Mouse (Mus musculus): ENCODE data around the gene Lgmn.

GRCm38 (mm10) chr12:102480481-102480880 lies 40.9 kb upstream of the Lgmn start:
- TF ChIP-seq EP300 (IDR thresholded peaks at IDR 0.05; ENCODE audit: low read depth) (no peak), CTCF (IDR thresholded peaks at IDR 0.05; ENCODE audit: low read depth) (no peak)

All from liver, embryonic 14.5 days (tissue).